ENCODE assay signal across 8 mouse cellular contexts in the genomic region with DNA sequence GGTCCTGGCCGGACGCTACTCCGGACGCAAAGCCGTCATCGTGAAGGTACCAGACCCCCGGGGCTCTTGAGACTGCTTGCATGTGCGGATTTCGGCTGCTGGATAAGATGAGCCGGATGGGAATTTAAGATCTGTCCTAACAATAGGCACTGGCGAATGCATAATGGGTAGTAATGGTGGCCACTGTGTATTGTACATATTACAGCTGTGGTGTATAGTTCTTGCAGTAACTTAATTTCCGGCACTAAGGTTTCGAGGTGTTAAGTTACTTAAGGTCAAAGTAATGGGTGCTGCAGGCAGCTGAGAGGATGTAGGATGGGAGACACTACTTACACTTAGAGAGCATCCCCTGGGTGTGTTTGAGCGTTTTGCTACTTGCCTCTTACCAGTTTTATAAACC. TPM values are rescaled to one million over a fixed set of nuclear protein-coding genes. Genes with fewer than 3 reads are reported as not detected.
DNase-seq lines count a peak whose midpoint lies in the region; ATAC-seq and TF ChIP-seq lines count a peak whose summit lies in the region.

No protein-coding gene starts in this region.

- H3K27ac ChIP-seq in kidney, embryonic 16.5 days (ENCODE audit: low read length): peak overlapping the region; percentile 93
- H3K27ac ChIP-seq in bone marrow, adult 2 months (ENCODE audit: control insufficient read depth, insufficient read depth, low read depth, low read length, poor library complexity): peak overlapping the region; percentile 76
- peak overlapping the region; percentile 92 for H3K27ac ChIP-seq in hindbrain, embryonic 15.5 days (replicated peaks)
- H3K27ac ChIP-seq in midbrain, embryonic 16.5 days (ENCODE audit: low read length): peak overlapping the region; percentile 86

- DNase-seq in kidney, postnatal 14 days: no peak
- no peak for DNase-seq in adrenal gland, adult 8-10 months
- DNase-seq in frontal cortex, postnatal 14 days (ENCODE audit: low spot score in 2 of 2): no peak
- DNase-seq in kidney, postnatal 36 days: no peak

- no peaks in the 10 kb centered on the region for H3K27me3 ChIP-seq in kidney, embryonic 16.5 days (ENCODE audit: insufficient read depth, low read length)
- no peaks in the 10 kb centered on the region for H3K27me3 ChIP-seq in hindbrain, embryonic 15.5 days
- H3K27me3 ChIP-seq in midbrain, embryonic 16.5 days (ENCODE audit: control insufficient read depth, insufficient read depth, low read depth, low read length): no peaks in the 10 kb centered on the region

- peak overlapping the region; percentile 97 for H3K9ac ChIP-seq in kidney, embryonic 16.5 days (replicated peaks; ENCODE audit: low read length)
- peak overlapping the region; percentile 94 for H3K9ac ChIP-seq in hindbrain, embryonic 15.5 days
- peak overlapping the region; percentile 69 for H3K9ac ChIP-seq in midbrain, embryonic 16.5 days (ENCODE audit: low read depth, low read length)

- WGBS in kidney, embryonic 16.5 days: under 1% methylated on average over 14 of the region's 14 CpGs
- WGBS in bone marrow, adult 2 months: under 1% methylated on average over 14 of the region's 14 CpGs
- WGBS in hindbrain, embryonic 15.5 days: under 1% methylated on average over 14 of the region's 14 CpGs
- WGBS in midbrain, embryonic 16.5 days: 1% methylated on average over 14 of the region's 14 CpGs

- H3K9me3 ChIP-seq in kidney, embryonic 16.5 days (ENCODE audit: low read length): no peaks in the 10 kb centered on the region
- H3K9me3 ChIP-seq in hindbrain, embryonic 15.5 days: no peaks in the 10 kb centered on the region
- H3K9me3 ChIP-seq in midbrain, embryonic 16.5 days (replicated peaks; ENCODE audit: control insufficient read depth, low read length, poor library complexity, severe bottlenecking): no peaks in the 10 kb centered on the region

- peak overlapping the region; percentile 90 for H3K4me3 ChIP-seq in kidney, embryonic 16.5 days (ENCODE audit: low read length)
- peak overlapping the region; percentile 77 for H3K4me3 ChIP-seq in bone marrow, adult 2 months (replicated peaks; ENCODE audit: control insufficient read depth, low read depth, low read length)
- H3K4me3 ChIP-seq in hindbrain, embryonic 15.5 days: peak overlapping the region; percentile 86
- peak overlapping the region; percentile 59 for H3K4me3 ChIP-seq in midbrain, embryonic 16.5 days (ENCODE audit: low read depth, low read length)

- no peak for TF ChIP-seq POLR2A in bone marrow, adult 2 months (IDR thresholded peaks at IDR 0.05; ENCODE audit: borderline replicate concordance, control insufficient read depth, low read depth, low read length)

- ATAC-seq in kidney, embryonic 16.5 days (ENCODE audit: low FRiP score, low TSS enrichment): no peak
- no peak for ATAC-seq in hindbrain, embryonic 15.5 days (ENCODE audit: low FRiP score, low read depth)
- peak; percentile 8; the same call in 1 of the 2 replicates for ATAC-seq in midbrain, embryonic 16.5 days

- H3K4me2 ChIP-seq in kidney, embryonic 16.5 days (replicated peaks; ENCODE audit: low read depth, low read length): peak overlapping the region; percentile 69
- peak overlapping the region; percentile 93 for H3K4me2 ChIP-seq in hindbrain, embryonic 15.5 days
- peak overlapping the region; percentile 84 for H3K4me2 ChIP-seq in midbrain, embryonic 16.5 days (ENCODE audit: low read length)

- no peak for TF ChIP-seq CTCF in bone marrow, adult 2 months (IDR thresholded peaks at IDR 0.05; ENCODE audit: control insufficient read depth, insufficient read depth, low read length)

- peaks cover 28% of the 10 kb centered on the region for H3K36me3 ChIP-seq in kidney, embryonic 16.5 days (ENCODE audit: insufficient read depth, low read length)
- peaks cover 17% of the 10 kb centered on the region for H3K36me3 ChIP-seq in hindbrain, embryonic 15.5 days
- H3K36me3 ChIP-seq in midbrain, embryonic 16.5 days (ENCODE audit: control insufficient read depth, insufficient read depth, low read length): peaks cover 16% of the 10 kb centered on the region

- peaks cover 18% of the 10 kb centered on the region for H3K4me1 ChIP-seq in kidney, embryonic 16.5 days (ENCODE audit: insufficient read depth, low read length)
- H3K4me1 ChIP-seq in bone marrow, adult 2 months (ENCODE audit: control insufficient read depth, insufficient read depth, low read length): no peaks in the 10 kb centered on the region; the same call in 1 of the 2 replicates
- H3K4me1 ChIP-seq in hindbrain, embryonic 15.5 days (replicated peaks): peaks cover 18% of the 10 kb centered on the region
- H3K4me1 ChIP-seq in midbrain, embryonic 16.5 days (ENCODE audit: control insufficient read depth, insufficient read depth, low read length): peaks cover 14% of the 10 kb centered on the region

RNA-seq across cellular contexts. Expression of a gene that starts 0.7 kb away (rescaled TPM):
- 267 and 290 TPM in 2 replicates for polyA plus RNA-seq in kidney, embryonic 16.5 days (2015; fragmentation: Nextera tagmentation; extraction: Ambion mirVana)
- 532 and 941 TPM in 2 replicates for polyA plus RNA-seq in bone marrow, adult 2 months (2011; ENCODE audit: insufficient read depth, insufficient read length, low replicate concordance, missing spikeins)
- 228 and 230 TPM in 2 replicates for polyA plus RNA-seq in hindbrain, embryonic 15.5 days (2015; fragmentation: Nextera tagmentation; extraction: Ambion mirVana)
- polyA plus RNA-seq in midbrain, embryonic 16.5 days (2015; fragmentation: Nextera tagmentation; extraction: Ambion mirVana): 185 and 220 TPM in 2 replicates
- 10 to 100 TPM; 48.6 to 99.3 (median 63.5) TPM for total RNA-seq in adrenal gland, adult 8-10 months (2022)

RNA-seq across cellular contexts. Expression of a gene that starts 5.4 kb away (rescaled TPM):
- polyA plus RNA-seq in kidney, embryonic 16.5 days (2015; fragmentation: Nextera tagmentation; extraction: Ambion mirVana): 17.9 and 18.6 TPM in 2 replicates
- 24.9 and 45.0 TPM in 2 replicates for polyA plus RNA-seq in bone marrow, adult 2 months (2011; ENCODE audit: insufficient read depth, insufficient read length, low replicate concordance, missing spikeins)
- 4.3 and 5.2 TPM in 2 replicates for polyA plus RNA-seq in hindbrain, embryonic 15.5 days (2015; fragmentation: Nextera tagmentation; extraction: Ambion mirVana)
- 2.5 and 3.1 TPM in 2 replicates for polyA plus RNA-seq in midbrain, embryonic 16.5 days (2015; fragmentation: Nextera tagmentation; extraction: Ambion mirVana)
- total RNA-seq in adrenal gland, adult 8-10 months (2022): 10 to 100 TPM; 34.4 to 50.3 (median 46.5) TPM

RNA-seq across cellular contexts. Expression of a gene that starts 17.6 kb away (rescaled TPM):
- 10.1 and 10.9 TPM in 2 replicates for polyA plus RNA-seq in kidney, embryonic 16.5 days (2015; fragmentation: Nextera tagmentation; extraction: Ambion mirVana)
- 2.4 TPM in 1 of 2 replicates, not detected in the other for polyA plus RNA-seq in bone marrow, adult 2 months (2011; ENCODE audit: insufficient read depth, insufficient read length, low replicate concordance, missing spikeins)
- 3.0 and 4.0 TPM in 2 replicates for polyA plus RNA-seq in hindbrain, embryonic 15.5 days (2015; fragmentation: Nextera tagmentation; extraction: Ambion mirVana)
- 3.0 and 3.1 TPM in 2 replicates for polyA plus RNA-seq in midbrain, embryonic 16.5 days (2015; fragmentation: Nextera tagmentation; extraction: Ambion mirVana)
- 1 to 10 TPM; 3.5 to 8.7 (median 6.0) TPM for total RNA-seq in adrenal gland, adult 8-10 months (2022)

RNA-seq across cellular contexts. Expression of a gene that starts 17.9 kb away (rescaled TPM):
- 22.8 and 23.8 TPM in 2 replicates for polyA plus RNA-seq in kidney, embryonic 16.5 days (2015; fragmentation: Nextera tagmentation; extraction: Ambion mirVana)
- polyA plus RNA-seq in bone marrow, adult 2 months (2011; ENCODE audit: insufficient read depth, insufficient read length, low replicate concordance, missing spikeins): 3.5 and 10.7 TPM in 2 replicates
- polyA plus RNA-seq in hindbrain, embryonic 15.5 days (2015; fragmentation: Nextera tagmentation; extraction: Ambion mirVana): 32.0 and 33.2 TPM in 2 replicates
- 32.1 and 32.6 TPM in 2 replicates for polyA plus RNA-seq in midbrain, embryonic 16.5 days (2015; fragmentation: Nextera tagmentation; extraction: Ambion mirVana)
- 10 to 100 TPM; 31.4 to 37.4 (median 33.0) TPM for total RNA-seq in adrenal gland, adult 8-10 months (2022)

RNA-seq across cellular contexts. Expression of a gene that starts 18.2 kb away (rescaled TPM):
- 10.0 and 16.9 TPM in 2 replicates for polyA plus RNA-seq in kidney, embryonic 16.5 days (2015; fragmentation: Nextera tagmentation; extraction: Ambion mirVana)
- 7.1 and 7.2 TPM in 2 replicates for polyA plus RNA-seq in bone marrow, adult 2 months (2011; ENCODE audit: insufficient read depth, insufficient read length, low replicate concordance, missing spikeins)
- 7.2 and 7.9 TPM in 2 replicates for polyA plus RNA-seq in hindbrain, embryonic 15.5 days (2015; fragmentation: Nextera tagmentation; extraction: Ambion mirVana)
- polyA plus RNA-seq in midbrain, embryonic 16.5 days (2015; fragmentation: Nextera tagmentation; extraction: Ambion mirVana): 7.0 and 7.9 TPM in 2 replicates
- total RNA-seq in adrenal gland, adult 8-10 months (2022): 1 to 10 TPM; 1.7 to 8.4 (median 5.6) TPM
